Mouse (Mus musculus): ENCODE measurements at regions not wholly inside any gene's neighbourhood (a gene's known extent, or its start where the extent isn't known, plus 50 kb on each side); places are given as distances from the start of the nearest gene placed in this dataset.

GRCm38 (mm10) chr1:167979187-167979586, 290.1 kb downstream of the Lmx1a start:
- no peak for TF ChIP-seq CTCF (IDR thresholded peaks at IDR 0.05; ENCODE audit: control insufficient read depth, insufficient read depth, low read length)
- TF ChIP-seq POLR2A (IDR thresholded peaks at IDR 0.05; ENCODE audit: borderline replicate concordance, control insufficient read depth, low read depth, low read length), result no peak
